ENCODE assay signal across 8 mouse cellular contexts in genomic region chr7:132610468-132611318, GRCm38 (mm10). TPM values are rescaled to one million over a fixed set of nuclear protein-coding genes. Genes with fewer than 3 reads are reported as not detected.
DNase-seq lines count a peak whose midpoint lies in the region; ATAC-seq and TF ChIP-seq lines count a peak whose summit lies in the region.

TSS of gene Lhpp (plus strand) at chr7:132610638.

- no peaks in the 10 kb centered on the region for H3K9me3 ChIP-seq in hindbrain, embryonic 10.5 days
- H3K9me3 ChIP-seq in lung, postnatal 0 days (ENCODE audit: low read length) = no peaks in the 10 kb centered on the region

- H3K27me3 ChIP-seq in hindbrain, embryonic 10.5 days (ENCODE audit: insufficient read depth, poor library complexity, severe bottlenecking) = peaks cover 40% of the 10 kb centered on the region
- H3K27me3 ChIP-seq in lung, postnatal 0 days (replicated peaks; ENCODE audit: insufficient read depth, low read length) = no peaks in the 10 kb centered on the region

- DNase-seq in NIH3T3 (ENCODE audit: low read depth) = peak; percentile 77
- DNase-seq in cerebellum, adult 9-11 months = peak; percentile 55
- peak; percentile 10 to 80 for DNase-seq in frontal cortex, adult 2 months (ENCODE audit: extremely low spot score in 1 of 2, low spot score in 1 of 2)
- peak; percentile 88 for DNase-seq in hindbrain, embryonic 10.5 days (ENCODE audit: low spot score)
- DNase-seq in layer of hippocampus, adult 9-11 months = peak; percentile 79
- DNase-seq in lung, postnatal 0 days (ENCODE audit: low spot score) = peak; percentile 87
- DNase-seq in ovary, postnatal 10 days (ENCODE audit: low spot score) = peak; percentile 58
- DNase-seq in thymus, postnatal 0 days (ENCODE audit: low spot score) = peak; percentile 77

- ATAC-seq in lung, postnatal 0 days = peak; percentile 93

- 8% methylated on average over 44 of the region's 44 CpGs for WGBS in hindbrain, embryonic 10.5 days
- WGBS in lung, postnatal 0 days = 8% methylated on average over 44 of the region's 44 CpGs

- H3K4me2 ChIP-seq in lung, postnatal 0 days (replicated peaks; ENCODE audit: low read depth, low read length) = peak within 1 kb of the TSS; percentile 66

- H3K27ac ChIP-seq in hindbrain, embryonic 10.5 days = peak within 1 kb of the TSS; percentile 88
- H3K27ac ChIP-seq in lung, postnatal 0 days (ENCODE audit: low read length) = no peak within 1 kb of the TSS

- TF ChIP-seq EP300 in lung, postnatal 0 days (IDR thresholded peaks at IDR 0.05) = no peak

- no peak for TF ChIP-seq CTCF in lung, postnatal 0 days (IDR thresholded peaks at IDR 0.05)

- H3K9ac ChIP-seq in lung, postnatal 0 days (replicated peaks; ENCODE audit: low read depth) = 0 out of 2 replicates have a peak within 1 kb of the TSS, but pooled peaks have one; percentile 9

- H3K4me1 ChIP-seq in hindbrain, embryonic 10.5 days (replicated peaks) = peaks cover 26% of the 10 kb centered on the region
- no peaks in the 10 kb centered on the region for H3K4me1 ChIP-seq in lung, postnatal 0 days (ENCODE audit: insufficient read depth, low read depth, low read length)

- H3K36me3 ChIP-seq in hindbrain, embryonic 10.5 days = no peaks in the 10 kb centered on the region
- no peaks in the 10 kb centered on the region for H3K36me3 ChIP-seq in lung, postnatal 0 days (ENCODE audit: insufficient read depth, low read length)

- H3K4me3 ChIP-seq in hindbrain, embryonic 10.5 days = peak within 1 kb of the TSS; percentile 69
- peak within 1 kb of the TSS; percentile 49 for H3K4me3 ChIP-seq in lung, postnatal 0 days (ENCODE audit: low read depth, low read length)

RNA-seq across cellular contexts. Expression of gene Lhpp, which starts in this region (rescaled TPM):
- polyA plus RNA-seq in frontal cortex, adult 2 months (2012; rRNA removed) = 29.0 and 29.2 TPM in 2 replicates
- 18.0 and 18.9 TPM in 2 replicates for polyA plus RNA-seq in hindbrain, embryonic 10.5 days (2016; fragmentation: Nextera tagmentation; extraction: Ambion mirVana)
- 5.9 and 7.6 TPM in 2 replicates for polyA plus RNA-seq in lung, postnatal 0 days (2015; fragmentation: Nextera tagmentation; extraction: Ambion mirVana)
- polyA plus RNA-seq in thymus, postnatal 0 days (2015; fragmentation: Nextera tagmentation; extraction: Ambion mirVana) = 7.5 and 8.8 TPM in 2 replicates
